Mouse (Mus musculus) midbrain, embryonic 16.5 days (tissue): ENCODE measurements at regions not wholly inside any gene's neighbourhood (a gene's known extent, or its start where the extent isn't known, plus 50 kb on each side); places are given as distances from the start of the nearest gene placed in this dataset.

ENCODE experiments used
- ATAC-seq: fragments of 200-750 bp; cut with Nextera tagmentation; 2 replicates; pipeline ENCODE4 v1.8.0; 2017; ENCODE audit warnings: moderate TSS enrichment
- H3K27ac ChIP-seq: fragments of 300-500 bp; sonication (generic); 2 replicates; pipeline ENCODE4 v1.5.1; 2014; ENCODE audit warnings: mild to moderate bottlenecking, low read length, mixed read lengths
- H3K27me3 ChIP-seq: fragments of 300-500 bp; sonication (generic); 2 replicates; pipeline ENCODE4 v1.6.1; 2014; ENCODE audit warnings: low read depth, low read length, mixed read lengths; ENCODE audit not compliant: control insufficient read depth, insufficient read depth
- H3K36me3 ChIP-seq: fragments of 300-500 bp; sonication (generic); 2 replicates; pipeline ENCODE4 v1.6.1; 2014; ENCODE audit warnings: mild to moderate bottlenecking, low read length, moderate library complexity, mixed read lengths; ENCODE audit not compliant: control insufficient read depth, insufficient read depth
- H3K4me1 ChIP-seq: fragments of 300-500 bp; sonication (generic); 2 replicates; pipeline ENCODE4 v1.6.1; 2014; ENCODE audit warnings: mild to moderate bottlenecking, low read length, mixed read lengths; ENCODE audit not compliant: control insufficient read depth, insufficient read depth
- H3K4me2 ChIP-seq: fragments of 300-500 bp; sonication (generic); 2 replicates; pipeline ENCODE4 v1.6.1; 2014; ENCODE audit warnings: mild to moderate bottlenecking, low read length, mixed read lengths
- H3K4me3 ChIP-seq: fragments of 300-500 bp; sonication (generic); 2 replicates; pipeline ENCODE4 v1.5.1; 2014; ENCODE audit warnings: low read depth, mild to moderate bottlenecking, low read length, moderate library complexity, mixed read lengths
- H3K9ac ChIP-seq: fragments of 300-500 bp; sonication (generic); 2 replicates; pipeline ENCODE4 v1.6.1; 2014; ENCODE audit warnings: low read depth, low read length, mixed read lengths
- H3K9me3 ChIP-seq: fragments of 300-500 bp; sonication (generic); replicated peaks from 2 replicates; pipeline ENCODE4 v1.6.1; 2014; ENCODE audit warnings: mild to moderate bottlenecking, low read length, mixed read lengths; ENCODE audit not compliant: control insufficient read depth, poor library complexity, severe bottlenecking
- WGBS: fragments of 180-500 bp; shearing (Covaris S2); extraction: QIAGEN DNeasy Blood & Tissue Kit; methylation state at CpG from one replicate; pipeline ENCODE4 v1.1.7; 2014; 5-methylcytosine and 5-hydroxymethylcytosine counted together

DNA sequence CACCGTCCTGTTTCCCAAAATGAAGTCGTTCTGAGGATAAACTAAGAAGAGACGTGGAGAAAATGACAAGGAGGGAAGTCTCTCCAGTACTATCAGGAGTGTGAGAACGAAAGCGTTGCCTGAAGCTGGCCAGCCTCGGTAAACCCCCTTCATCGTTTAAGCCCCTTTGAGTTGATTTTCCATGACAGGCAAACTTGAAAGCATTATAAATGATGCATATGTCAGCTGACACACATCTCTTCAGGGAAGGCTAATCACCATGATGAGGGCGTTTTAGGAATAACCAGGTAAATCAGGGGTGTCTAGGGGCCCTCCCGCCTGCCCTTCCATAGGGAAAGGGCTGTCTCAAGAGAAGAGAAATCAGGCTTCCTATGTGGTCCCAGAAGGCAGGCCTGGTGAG is 328.4 kb downstream of the Gm49356 start:
- 63% methylated on average over 9 of the region's 9 CpGs for WGBS
- H3K36me3 ChIP-seq = no peaks in the 10 kb centered on the region
- no peak overlapping the region for H3K4me3 ChIP-seq
- no peaks in the 10 kb centered on the region for H3K9me3 ChIP-seq
- no peak overlapping the region for H3K9ac ChIP-seq
- no peak overlapping the region for H3K27ac ChIP-seq
- no peak overlapping the region for H3K4me2 ChIP-seq
- ATAC-seq = no peak
- no peaks in the 10 kb centered on the region for H3K4me1 ChIP-seq
- H3K27me3 ChIP-seq = no peaks in the 10 kb centered on the region

DNA sequence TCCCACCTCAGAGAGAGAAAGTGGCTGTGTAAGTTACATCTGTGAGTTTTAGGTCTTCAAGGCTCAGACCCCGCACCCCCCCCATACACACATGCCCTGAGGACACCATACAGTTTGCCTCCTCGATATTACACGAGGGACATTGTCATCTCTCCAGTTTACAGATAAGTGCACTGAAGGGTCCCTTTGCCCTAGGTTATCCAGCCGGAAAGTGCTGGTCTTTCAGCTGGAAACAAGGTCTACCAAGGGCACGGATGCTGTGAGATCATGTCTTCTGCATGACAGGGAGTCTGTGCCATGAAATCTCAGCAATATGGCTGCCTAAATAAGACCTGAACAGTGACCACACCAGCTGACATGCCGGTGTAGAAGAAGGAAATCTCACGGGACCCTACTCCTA is 329.8 kb downstream of the Gm49356 start:
- ATAC-seq = no peak
- WGBS = 79% methylated on average over 7 of the region's 7 CpGs
- H3K4me1 ChIP-seq = no peaks in the 10 kb centered on the region
- no peak overlapping the region for H3K9ac ChIP-seq
- no peak overlapping the region for H3K27ac ChIP-seq
- H3K4me3 ChIP-seq = no peak overlapping the region
- H3K9me3 ChIP-seq = no peaks in the 10 kb centered on the region
- H3K36me3 ChIP-seq = no peaks in the 10 kb centered on the region
- H3K4me2 ChIP-seq = no peak overlapping the region
- no peaks in the 10 kb centered on the region for H3K27me3 ChIP-seq

DNA sequence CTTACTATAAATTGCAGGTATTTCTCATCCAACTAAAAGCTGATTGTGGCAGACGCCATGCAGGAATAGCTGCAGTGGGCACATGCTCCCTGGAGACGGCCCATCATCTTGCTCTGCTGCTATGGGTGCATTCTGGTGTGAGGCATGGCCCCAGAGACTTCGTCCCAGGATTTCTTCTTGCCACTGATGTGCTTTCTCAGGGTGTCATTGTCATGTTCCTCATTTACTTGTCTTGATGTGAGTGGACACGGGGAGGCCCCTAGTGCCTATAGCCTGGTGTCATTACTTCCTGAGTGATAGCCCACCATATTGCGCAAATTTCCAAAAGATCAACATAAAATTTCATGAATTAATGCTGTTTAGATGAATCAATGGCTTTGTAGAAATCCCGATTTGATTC is 336.5 kb downstream of the Gm49356 start:
- Histone ChIP-seq H3K36me3 (no peaks in the 10 kb centered on the region), H3K9ac (no peak overlapping the region), H3K4me3 (no peak overlapping the region), H3K27ac (no peak overlapping the region), H3K4me2 (no peak overlapping the region), H3K4me1 (no peaks in the 10 kb centered on the region), H3K9me3 (no peaks in the 10 kb centered on the region), H3K27me3 (no peaks in the 10 kb centered on the region)
- ATAC-seq = no peak
- 86% methylated on average over 6 of the region's 6 CpGs for WGBS

DNA sequence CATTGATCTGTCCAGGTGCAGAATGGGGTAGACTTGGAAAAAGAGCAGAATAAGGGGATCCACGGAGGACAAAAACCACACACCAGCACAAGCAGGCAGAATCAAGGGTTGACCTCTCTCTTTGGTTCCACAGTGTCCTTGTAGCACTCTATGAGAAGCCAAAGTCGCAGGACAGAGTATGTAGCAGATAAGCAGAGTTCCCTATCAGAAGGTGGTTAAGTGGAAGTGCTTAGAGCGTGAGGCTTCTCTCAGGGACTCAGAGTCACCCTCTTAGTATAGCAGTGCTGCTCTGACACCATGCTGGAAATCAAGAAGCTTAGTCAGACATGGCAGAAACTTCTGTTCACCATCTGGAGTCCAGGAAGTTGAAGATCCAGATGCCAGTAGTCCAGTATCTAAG is 338.2 kb downstream of the Gm49356 start:
- WGBS = 86% methylated on average over 3 of the region's 3 CpGs
- Histone ChIP-seq H3K4me1 (no peaks in the 10 kb centered on the region), H3K36me3 (no peaks in the 10 kb centered on the region), H3K4me3 (no peak overlapping the region), H3K27me3 (no peaks in the 10 kb centered on the region), H3K27ac (no peak overlapping the region), H3K9me3 (no peaks in the 10 kb centered on the region), H3K9ac (no peak overlapping the region), H3K4me2 (no peak overlapping the region)
- ATAC-seq = no peak

DNA sequence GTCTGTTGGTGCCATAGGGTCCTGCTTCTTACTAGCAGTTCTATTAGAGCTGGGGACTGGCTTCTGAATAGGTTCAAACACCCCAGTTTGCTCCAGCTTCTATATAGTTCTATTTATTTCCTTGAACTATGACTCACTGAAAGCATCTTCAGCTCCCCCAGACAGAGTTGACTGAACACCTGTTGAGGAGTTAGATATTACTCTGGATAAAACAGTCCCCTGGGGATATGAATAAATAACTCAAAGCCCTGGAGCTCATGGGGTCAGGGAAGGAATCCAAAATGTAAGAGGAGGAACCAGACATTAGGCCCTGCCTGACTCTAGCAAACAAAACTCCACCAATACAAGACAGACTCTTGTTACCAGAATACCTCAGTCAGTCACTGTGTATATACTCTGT is 341.4 kb downstream of the Gm49356 start:
- no peaks in the 10 kb centered on the region for H3K4me1 ChIP-seq
- no peak overlapping the region for H3K9ac ChIP-seq
- no peak for ATAC-seq
- H3K9me3 ChIP-seq = no peaks in the 10 kb centered on the region
- no peak overlapping the region for H3K4me2 ChIP-seq
- no peak overlapping the region for H3K27ac ChIP-seq
- no peaks in the 10 kb centered on the region for H3K36me3 ChIP-seq
- H3K27me3 ChIP-seq = no peaks in the 10 kb centered on the region
- no peak overlapping the region for H3K4me3 ChIP-seq

DNA sequence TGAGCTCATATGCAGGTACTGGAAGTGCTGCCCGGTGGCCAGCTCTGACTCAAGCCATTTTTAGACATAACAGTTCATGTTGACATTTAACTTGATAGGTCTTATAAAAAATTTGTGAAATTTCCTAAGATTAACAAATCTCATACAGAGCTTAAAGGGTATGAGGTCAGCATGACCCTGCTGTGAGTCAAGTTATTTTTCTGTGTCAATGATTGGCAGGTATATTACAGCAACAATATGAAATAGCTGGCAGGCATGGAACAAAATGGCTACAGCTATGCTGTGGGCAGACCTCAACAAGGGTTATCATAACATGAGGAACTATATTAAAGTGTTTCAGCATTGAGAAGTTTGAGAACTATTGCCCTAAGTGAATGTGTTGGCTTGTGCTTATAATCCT is 342.6 kb downstream of the Gm49356 start:
- H3K9me3 ChIP-seq = no peaks in the 10 kb centered on the region
- H3K27me3 ChIP-seq = no peaks in the 10 kb centered on the region
- WGBS = 82% methylated on average over 1 of the region's 1 CpGs
- no peak overlapping the region for H3K4me3 ChIP-seq
- H3K27ac ChIP-seq = no peak overlapping the region
- H3K36me3 ChIP-seq = no peaks in the 10 kb centered on the region
- no peak overlapping the region for H3K9ac ChIP-seq
- H3K4me2 ChIP-seq = no peak overlapping the region
- no peaks in the 10 kb centered on the region for H3K4me1 ChIP-seq
- no peak for ATAC-seq

DNA sequence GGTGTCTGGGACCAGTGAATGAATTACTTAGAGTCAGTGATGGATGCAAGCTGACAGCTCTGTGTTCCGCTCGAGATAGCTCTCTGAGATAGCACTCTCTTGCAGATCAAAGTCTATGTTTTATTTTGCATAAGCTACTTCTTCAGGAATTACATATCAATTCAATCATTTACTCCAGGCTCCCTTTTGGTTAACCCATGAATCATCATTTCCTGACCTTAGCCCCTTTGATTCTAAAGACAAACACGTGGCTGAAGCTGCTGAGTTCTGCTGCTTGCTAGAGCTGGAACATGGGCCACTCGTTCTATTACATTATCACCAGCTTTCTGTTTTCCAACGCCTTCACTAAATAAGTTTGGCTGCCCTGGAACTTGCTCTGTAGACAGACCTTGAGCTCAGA is 343.2 kb downstream of the Gm49356 start:
- ATAC-seq = no peak

DNA sequence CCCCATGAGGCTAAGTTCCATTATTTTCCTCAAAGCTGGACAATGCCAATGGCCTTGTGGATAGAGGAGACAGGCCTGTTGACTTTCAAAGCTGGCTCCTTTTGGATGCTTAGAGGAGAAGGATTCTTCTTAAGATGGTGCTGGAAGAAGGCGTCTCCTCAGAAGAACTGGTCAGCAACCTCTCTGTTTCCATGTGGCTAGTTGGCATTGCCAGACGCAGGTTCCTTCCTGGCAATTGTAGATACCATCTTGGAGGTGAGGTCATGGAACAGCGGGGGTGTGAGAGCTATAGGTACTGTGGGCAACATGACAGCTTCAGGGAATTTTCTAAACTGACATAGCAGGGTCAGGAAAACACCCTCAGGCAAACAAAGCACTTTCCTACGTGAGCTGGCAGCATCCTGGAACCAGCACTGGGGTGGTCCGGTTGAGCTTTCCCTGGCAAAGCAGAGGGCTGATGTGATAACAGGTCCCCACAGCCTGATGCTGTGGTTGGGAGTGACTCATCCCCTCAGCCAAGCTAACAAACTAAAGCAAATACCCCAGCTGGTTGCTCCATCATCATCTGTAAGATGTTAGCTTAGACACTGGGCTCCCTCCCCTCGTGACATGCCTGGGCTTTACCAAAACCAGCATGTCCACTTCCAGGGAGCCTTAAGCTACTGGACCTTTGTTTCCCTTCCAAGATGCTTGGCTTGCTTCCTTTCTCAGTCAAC is 348.5 kb downstream of the Gm49356 start:
- ATAC-seq = no peak
- H3K9me3 ChIP-seq = no peaks in the 10 kb centered on the region; the same call in 1 of the 2 replicates
- H3K4me1 ChIP-seq = no peaks in the 10 kb centered on the region
- WGBS = 86% methylated on average over 6 of the region's 6 CpGs
- no peaks in the 10 kb centered on the region for H3K36me3 ChIP-seq
- no peak overlapping the region for H3K4me3 ChIP-seq
- no peaks in the 10 kb centered on the region for H3K27me3 ChIP-seq
- no peak overlapping the region for H3K9ac ChIP-seq
- H3K4me2 ChIP-seq = no peak overlapping the region
- H3K27ac ChIP-seq = no peak overlapping the region

More for the DNA sequence above, 343.2 kb downstream of the Gm49356 start:
- WGBS = 84% methylated on average over 5 of the region's 5 CpGs
- no peak overlapping the region for H3K9ac ChIP-seq
- H3K4me1 ChIP-seq = no peaks in the 10 kb centered on the region
- H3K36me3 ChIP-seq = no peaks in the 10 kb centered on the region
- no peak overlapping the region for H3K4me2 ChIP-seq
- H3K9me3 ChIP-seq = no peaks in the 10 kb centered on the region; the same call in 1 of the 2 replicates
- H3K27me3 ChIP-seq = no peaks in the 10 kb centered on the region
- no peak overlapping the region for H3K4me3 ChIP-seq
- no peak overlapping the region for H3K27ac ChIP-seq

DNA sequence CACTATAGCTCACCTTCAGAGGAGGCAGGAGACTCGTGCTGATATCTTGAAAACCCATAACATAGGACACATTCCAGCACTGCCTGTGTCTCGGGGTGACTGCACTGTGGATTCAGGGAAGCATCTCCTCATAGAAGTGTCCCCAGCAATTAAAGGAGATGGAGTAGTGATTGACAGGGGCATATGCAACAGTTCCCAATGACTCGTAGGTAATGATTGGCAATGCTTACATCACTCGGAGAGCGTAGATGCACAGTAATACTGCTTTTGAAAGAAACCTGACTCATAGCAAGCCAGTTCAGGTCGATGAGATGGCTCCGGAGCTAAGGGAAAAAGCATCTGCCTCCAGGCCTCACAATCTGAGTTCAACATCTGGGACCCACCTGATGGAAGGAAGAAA is 352.7 kb downstream of the Gm49356 start:
- ATAC-seq = no peak
- H3K9me3 ChIP-seq = no peaks in the 10 kb centered on the region; the same call in 1 of the 2 replicates
- H3K36me3 ChIP-seq = no peaks in the 10 kb centered on the region
- H3K4me2 ChIP-seq = no peak overlapping the region
- H3K4me1 ChIP-seq = no peaks in the 10 kb centered on the region
- H3K27me3 ChIP-seq = no peaks in the 10 kb centered on the region
- H3K4me3 ChIP-seq = no peak overlapping the region
- no peak overlapping the region for H3K9ac ChIP-seq
- no peak overlapping the region for H3K27ac ChIP-seq
- 94% methylated on average over 7 of the region's 7 CpGs for WGBS
